Mouse (Mus musculus) testis, postnatal 14 days (tissue): ENCODE measurements around the gene H2-Eb2.
A peak's percentile ranks its signal among the peaks of the same experiment; 100 is the strongest.

Experiments used
- DNase-seq: peaks from one replicate; pipeline ENCODE4 v3.0.0; 2021; ENCODE audit warnings: low spot score

The H2-Eb2 gene

DNA sequence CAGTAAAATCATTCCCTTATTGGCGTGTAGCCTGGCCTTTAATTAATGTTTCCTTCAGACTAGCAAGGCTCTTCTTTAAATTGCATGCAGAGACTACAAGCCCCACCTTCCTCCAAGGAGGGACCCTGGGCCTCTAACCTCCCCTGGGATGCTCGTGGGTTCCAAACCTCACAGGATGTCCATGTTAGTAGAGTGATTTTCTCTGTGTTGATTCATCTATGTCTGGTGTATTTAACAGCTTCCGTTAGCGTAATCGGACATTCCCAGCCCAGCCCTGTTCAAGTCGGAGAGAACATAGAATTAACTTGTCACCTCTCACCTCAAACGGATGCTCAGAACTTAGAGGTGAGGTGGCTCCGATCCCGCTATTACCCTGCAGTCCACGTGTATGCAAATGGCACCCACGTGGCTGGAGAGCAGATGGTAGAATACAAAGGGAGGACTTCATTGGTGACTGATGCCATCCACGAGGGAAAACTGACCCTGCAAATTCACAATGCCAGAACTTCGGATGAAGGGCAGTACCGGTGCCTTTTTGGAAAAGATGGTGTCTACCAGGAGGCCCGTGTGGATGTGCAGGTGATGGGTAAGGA lies 37.6 kb downstream of the H2-Eb2 start:
- DNase-seq, result no peak

GRCm38 (mm10) chr17:34363676-34364310 lies 38.3 kb downstream of the H2-Eb2 start:
- DNase-seq, result no peak

- DNase-seq, result no peak
Observed at GRCm38 (mm10) chr17:34365031-34365430, 39.6 kb downstream of the H2-Eb2 start.

DNA sequence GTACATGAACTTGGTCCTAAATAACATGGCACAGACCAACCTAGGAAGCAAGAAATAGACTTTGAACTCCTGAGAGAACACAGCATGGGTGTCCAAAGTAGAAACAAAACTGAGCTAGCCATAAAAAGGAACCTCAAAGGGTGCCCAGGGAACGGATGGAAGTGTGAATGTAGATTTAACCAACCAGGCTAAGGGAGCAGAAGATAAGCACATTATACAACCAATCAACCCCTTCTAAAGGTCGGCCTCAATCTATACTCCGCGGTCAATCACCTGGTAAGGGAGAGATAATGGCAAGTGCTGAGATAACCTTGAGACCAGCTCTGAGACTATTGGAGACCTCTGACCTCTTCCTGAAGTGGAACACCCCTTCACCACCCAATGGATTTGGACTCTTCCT lies 45.1 kb downstream of the H2-Eb2 start:
- no peak for DNase-seq

DNA sequence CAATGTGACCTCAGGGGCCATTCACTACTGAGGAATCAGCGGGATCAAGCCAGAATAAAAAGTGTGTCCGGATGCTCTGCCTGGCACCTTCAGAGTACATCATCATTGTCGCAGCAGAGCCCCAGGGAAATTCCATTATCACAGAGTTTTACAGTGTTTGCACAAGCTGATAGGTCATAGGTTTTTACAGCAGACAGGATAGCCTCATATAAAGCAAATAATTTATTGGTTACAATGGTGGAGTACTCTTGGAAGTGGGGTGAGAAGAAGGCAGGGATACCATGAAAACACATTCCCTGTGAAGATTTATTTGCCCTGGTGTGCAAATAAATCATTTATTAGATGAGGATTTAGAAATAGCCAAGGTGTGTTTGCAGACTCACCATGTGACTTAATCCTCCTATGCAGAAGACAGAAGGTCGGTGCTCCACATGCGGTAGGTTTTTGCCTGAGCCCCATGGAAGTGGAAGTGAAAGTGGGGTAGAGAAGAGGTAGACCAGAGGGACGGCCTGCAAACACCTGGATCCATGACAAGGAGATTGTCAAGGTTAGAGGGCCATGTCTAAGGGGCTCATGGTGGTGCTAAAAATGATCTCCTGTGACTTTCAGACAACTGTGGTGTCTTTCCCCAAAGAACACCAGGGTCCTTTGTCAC lies 47.7 kb downstream of the H2-Eb2 start:
- no peak for DNase-seq

- DNase-seq, result no peak
Observed at GRCm38 (mm10) chr17:34376847-34377246, 51.4 kb downstream of the H2-Eb2 start, which contains the start of gene Btnl1. TSS of gene Btnl1 (plus strand) at chr17:34377132.

DNA sequence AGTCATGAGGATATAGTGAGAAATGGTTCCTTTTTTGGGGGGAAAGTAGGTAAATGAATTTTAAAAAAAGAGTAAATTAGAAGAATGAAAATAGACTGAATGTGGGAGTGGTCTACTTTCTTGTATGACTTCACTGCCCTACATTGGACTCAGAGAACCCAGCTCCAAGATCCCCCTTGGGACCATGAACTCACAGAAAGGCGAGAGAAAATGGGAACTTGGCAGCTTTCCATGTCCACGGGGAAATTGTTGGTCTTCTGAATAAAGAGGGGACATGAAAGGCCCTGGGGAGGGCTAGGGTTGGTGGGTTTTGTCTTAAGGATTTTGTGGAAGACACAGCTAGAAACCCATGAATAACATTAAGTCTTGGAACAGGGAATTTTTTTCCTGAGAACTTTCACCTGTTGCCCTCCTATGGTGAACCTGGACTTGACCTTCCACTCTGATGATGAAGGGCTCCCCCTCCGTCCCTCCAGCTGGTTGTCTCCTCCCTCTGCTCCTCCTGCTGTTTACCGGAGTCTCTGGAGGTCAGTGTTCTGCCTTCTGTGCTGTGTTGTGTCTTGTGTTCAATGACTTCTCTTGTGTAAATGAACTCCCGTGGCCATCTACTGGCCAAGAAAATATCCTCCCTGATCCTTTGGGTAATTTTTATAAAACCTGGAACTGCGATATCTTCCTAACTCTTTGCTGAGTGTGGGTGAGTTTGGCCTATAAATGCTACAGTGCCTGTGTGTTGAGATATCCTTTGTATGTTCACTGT lies 52.2 kb downstream of the H2-Eb2 start:
- no peak for DNase-seq

DNA sequence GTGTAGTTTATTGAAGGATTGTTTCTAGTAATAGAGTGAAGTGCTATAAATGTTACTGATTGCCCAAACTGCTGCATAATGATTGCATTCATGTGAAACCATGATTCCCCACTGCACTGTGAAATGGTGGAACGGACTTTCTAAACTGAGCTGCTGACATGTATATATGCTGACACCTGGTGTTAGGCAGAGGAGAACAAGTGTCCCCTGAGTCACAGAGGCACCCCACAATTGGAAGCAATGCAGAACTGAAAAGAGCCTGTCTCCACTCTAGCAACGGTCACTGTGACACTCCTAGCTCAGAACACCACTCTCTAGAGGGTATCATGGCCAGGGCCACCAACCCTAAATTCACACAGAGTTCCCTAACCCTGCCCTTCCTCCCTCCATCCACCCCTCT lies 53.3 kb downstream of the H2-Eb2 start:
- DNase-seq, result no peak

DNA sequence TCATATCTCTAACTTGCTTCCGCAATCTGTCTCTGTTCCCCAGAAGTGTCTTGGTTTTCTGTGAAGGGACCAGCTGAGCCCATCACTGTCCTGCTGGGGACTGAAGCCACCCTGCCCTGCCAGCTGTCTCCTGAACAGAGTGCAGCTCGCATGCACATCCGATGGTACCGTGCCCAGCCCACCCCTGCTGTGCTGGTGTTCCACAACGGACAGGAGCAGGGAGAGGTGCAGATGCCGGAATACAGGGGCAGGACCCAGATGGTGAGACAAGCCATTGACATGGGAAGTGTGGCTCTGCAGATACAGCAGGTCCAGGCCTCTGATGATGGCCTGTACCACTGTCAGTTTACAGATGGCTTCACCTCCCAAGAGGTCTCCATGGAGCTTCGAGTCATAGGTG lies 54.0 kb downstream of the H2-Eb2 start:
- no peak for DNase-seq

DNA sequence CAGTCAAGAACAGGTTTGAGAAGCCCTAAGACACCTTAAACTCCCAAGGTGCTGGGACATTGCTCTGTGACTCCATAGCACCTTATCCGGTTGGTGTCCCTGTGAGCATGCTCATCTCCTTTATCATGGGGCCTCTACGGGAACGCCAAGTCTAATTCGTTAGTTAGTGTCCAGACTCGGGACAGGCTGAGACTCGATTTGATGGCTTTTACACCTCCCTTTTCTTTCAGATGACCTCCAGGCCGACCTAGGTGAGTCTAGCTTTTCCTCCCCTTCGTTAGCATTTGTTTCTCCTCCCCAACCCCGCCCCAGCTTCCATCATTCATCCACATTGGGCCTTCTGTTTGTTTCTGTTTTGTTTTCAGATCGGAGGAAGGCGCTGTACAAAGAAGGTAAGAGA lies 56.4 kb downstream of the H2-Eb2 start:
- no peak for DNase-seq

- peak; percentile 53 for DNase-seq
Observed at GRCm38 (mm10) chr17:34383212-34383611, 57.7 kb downstream of the H2-Eb2 start.

DNA sequence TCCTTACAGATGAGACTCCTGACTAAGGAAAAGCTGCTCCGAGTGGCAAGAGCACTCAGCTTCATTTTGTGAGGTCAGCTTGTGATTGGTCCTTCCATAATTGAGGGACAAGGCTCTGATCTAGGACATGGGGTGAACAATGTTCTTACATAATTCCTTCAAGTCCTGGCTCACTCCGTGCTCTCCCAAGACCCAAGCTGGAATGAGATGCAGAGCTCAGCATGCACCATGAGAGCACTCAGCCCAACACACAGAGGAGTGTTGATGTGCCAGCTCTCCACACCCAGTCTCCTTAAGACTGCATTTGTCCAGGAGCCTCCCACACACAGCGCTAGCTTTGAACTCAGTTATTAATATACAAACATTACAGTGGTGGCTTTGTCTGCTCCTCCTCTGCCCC lies 59.2 kb downstream of the H2-Eb2 start:
- peak; percentile 15 for DNase-seq

DNA sequence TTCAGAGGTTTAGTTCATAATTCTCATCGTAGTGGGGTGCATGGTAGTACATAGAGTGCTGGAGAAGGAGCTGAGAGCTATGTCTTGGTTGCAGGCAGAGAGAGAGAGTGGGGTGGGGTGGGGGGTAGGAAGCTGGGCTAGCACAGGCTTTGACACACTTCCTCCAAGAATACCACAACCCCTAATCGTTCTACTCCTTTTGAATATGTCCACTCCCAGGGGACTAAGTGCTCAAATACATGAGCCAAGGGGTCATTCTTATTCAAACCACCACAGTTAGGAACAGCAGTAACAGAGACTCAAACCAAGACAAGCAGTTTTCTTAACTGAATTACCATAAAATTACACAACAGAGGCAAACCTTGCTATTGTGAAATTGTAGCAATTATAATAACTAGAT lies 61.2 kb downstream of the H2-Eb2 start:
- DNase-seq, result no peak

GRCm38 (mm10) chr17:34388513-34388912 lies 63.0 kb downstream of the H2-Eb2 start:
- DNase-seq, result no peak
